Mouse (Mus musculus) G1E-ER4 (cell line): ENCODE measurements around the gene Smim24. TPM values are rescaled to one million over a fixed set of nuclear protein-coding genes. Genes with fewer than 3 reads are reported as not detected.

Source experiments
- GATA1 ChIP-seq: IDR thresholded peaks from one replicate; pipeline ENCODE4 v1.8.0; 2012; ENCODE audit warnings: low read length, inconsistent platforms
- polyA plus RNA-seq: library from polyadenylated mRNA; stranded (reverse); fragments of >175 nt; gene quantifications from 2 replicates; pipeline ENCODE4 v1.2.3, GENCODE M21; 2012

Gene Smim24
- polyA plus RNA-seq, 1 experiment = 0.68 TPM

GRCm38 (mm10) chr10:81360721-81361120, 32.1 kb upstream of the Smim24 start:
- TF ChIP-seq GATA1 = no peak

- TF ChIP-seq GATA1 = no peak
Measured at GRCm38 (mm10) chr10:81362336-81362949, 30.4 kb upstream of the Smim24 start.

GRCm38 (mm10) chr10:81363436-81364346, 29.2 kb upstream of the Smim24 start:
- TF ChIP-seq GATA1 = no peak

DNA sequence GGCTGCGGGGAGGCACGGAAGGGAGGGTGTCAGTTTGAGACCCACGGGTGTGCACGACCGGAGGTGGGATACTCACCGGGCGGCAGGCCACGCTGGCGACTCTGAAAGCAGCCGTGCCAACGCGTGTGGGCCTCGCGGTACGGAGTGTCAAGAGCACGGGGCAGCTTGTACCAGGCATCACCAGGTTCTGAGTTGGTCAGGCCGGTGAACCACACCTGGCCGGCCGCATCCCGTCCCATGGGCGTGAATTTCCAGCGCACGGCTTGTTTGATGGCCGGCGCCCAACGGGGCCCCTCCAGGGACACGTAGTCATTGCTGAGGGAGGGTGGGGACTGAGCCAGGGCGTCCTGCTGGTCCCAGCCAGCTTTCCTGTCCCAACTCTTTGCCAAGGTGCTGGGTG, 28.2 kb upstream of the Smim24 start:
- TF ChIP-seq GATA1 = no peak

DNA sequence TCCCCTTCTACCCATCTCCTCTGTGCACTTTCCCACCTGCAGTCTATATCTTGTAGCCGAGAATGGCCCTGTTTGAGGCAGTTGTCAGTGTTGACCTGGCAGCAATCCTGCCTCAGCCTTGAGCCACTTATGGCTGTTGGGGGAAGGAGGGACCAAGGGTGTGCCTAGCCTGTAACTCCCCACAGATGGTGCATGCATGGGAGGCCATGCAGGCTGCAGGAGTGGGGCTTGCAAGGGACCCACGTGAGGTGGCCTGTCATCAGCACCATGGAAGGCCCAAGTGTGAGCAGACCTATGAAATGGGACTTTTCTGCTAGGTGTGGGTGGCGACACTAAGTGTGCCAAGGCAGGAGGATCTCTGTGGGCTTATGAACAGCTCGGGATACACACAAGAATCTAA, 27.8 kb upstream of the Smim24 start:
- TF ChIP-seq GATA1 = no peak

- TF ChIP-seq GATA1 = no peak
Measured at GRCm38 (mm10) chr10:81365672-81366476, 27.0 kb upstream of the Smim24 start, which contains the start of gene 4930404N11Rik. Gene 4930404N11Rik, minus strand, starts transcription at chr10:81365816.

- no peak for TF ChIP-seq GATA1
Measured at GRCm38 (mm10) chr10:81366477-81367206, 26.2 kb upstream of the Smim24 start.

- TF ChIP-seq GATA1 = no peak
Measured at GRCm38 (mm10) chr10:81367207-81367495, 25.7 kb upstream of the Smim24 start.

DNA sequence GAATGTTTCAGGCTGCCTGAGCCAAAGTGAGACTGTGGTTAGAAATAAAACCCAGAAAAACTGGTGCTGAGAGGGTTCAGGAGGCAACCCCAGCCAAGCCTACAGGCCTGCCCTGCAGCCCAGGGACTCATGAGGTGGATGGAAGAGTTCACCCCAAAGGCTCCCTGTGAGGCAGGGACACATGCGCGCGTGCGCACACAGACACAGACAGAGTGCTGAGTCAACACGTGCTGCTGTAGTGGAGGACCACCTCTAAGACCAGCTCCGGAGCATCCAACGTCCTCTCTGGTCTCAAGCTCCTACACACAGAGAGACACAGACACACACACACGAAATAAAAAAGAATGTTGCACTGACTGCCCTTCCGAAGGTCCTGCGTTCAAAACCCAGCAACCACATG, 17.5 kb upstream of the Smim24 start:
- no peak for TF ChIP-seq GATA1

- no peak for TF ChIP-seq GATA1
Measured at GRCm38 (mm10) chr10:81376561-81377361, 16.1 kb upstream of the Smim24 start.

DNA sequence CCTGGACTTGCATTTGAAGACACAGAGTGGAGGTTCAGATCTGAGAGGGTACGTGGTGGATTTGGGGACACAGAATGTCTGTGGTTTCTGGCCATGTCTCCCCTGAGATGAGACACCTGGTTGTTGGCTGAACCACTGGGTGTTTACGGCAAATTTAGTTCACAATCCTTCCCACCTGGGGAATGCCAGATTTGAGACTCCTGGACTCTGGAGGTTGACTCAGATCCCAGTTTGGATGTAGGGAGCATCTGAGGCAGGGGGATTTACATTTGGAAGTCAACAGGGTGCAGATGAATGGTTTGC, 15.5 kb upstream of the Smim24 start:
- TF ChIP-seq GATA1 = no peak

GRCm38 (mm10) chr10:81377793-81378552, 14.9 kb upstream of the Smim24 start, which contains the start of gene Fzr1:
Gene Fzr1, minus strand, starts transcription at chr10:81378516.
- TF ChIP-seq GATA1 = no peak

GRCm38 (mm10) chr10:81378553-81379182, 14.2 kb upstream of the Smim24 start:
- TF ChIP-seq GATA1 = no peak

DNA sequence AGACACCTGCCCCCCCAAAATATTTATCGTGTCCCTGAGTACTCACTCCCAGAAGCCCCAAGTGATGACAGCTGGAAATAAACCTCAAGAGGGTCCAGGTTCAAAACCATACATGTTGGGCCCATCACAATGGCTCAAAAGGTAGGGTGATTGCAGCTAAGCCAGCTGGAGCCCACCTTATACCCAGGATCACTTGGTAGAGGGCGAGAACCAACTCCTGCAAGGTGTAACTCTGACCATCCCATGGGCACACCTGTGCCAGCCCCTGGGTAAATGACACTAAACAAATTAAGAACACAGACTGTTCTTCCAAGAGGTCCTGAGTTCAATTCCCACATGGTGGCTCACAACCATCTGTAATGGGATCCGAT, 13.7 kb upstream of the Smim24 start:
- TF ChIP-seq GATA1 = no peak
